Mouse (Mus musculus): ENCODE measurements around the gene Morf4l1. TPM values are rescaled to one million over a fixed set of nuclear protein-coding genes. Genes with fewer than 3 reads are reported as not detected.

Gene Morf4l1
- total and polyA plus RNA-seq, 2 experiments from 2014 or later = 92.5 to 293 TPM

DNA sequence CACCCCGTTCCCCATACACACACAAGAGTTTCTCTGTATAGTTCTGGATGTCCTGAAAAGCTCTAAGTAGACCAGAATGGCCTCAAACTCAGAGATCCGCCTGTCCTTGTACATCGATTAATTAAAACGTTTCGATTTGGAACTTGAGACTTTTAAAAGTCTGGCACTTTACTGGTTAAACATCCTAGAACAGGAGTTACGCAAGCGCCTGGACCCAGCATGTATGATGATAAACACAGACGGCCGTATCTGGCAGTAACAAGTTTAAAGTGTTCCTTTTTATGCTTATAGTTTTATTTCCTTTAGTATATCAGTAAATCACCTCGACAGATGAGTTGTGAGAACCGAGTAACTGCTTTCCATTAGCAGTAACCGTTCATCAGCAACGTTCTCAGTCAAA lies 1.4 kb downstream of the Morf4l1 start:
- DNase-seq (ENCODE audit: low spot score) (no peak), ATAC-seq (ENCODE audit: insufficient read depth, low read depth) (no peak)
- no peaks in the 10 kb centered on the region for H3K27me3 ChIP-seq (ENCODE audit: control insufficient read depth, insufficient read depth, low read length)
- WGBS = under 1% methylated on average over 13 of the region's 13 CpGs
- H3K36me3 ChIP-seq (replicated peaks; ENCODE audit: control insufficient read depth, insufficient read depth, low read length) = peaks cover 14% of the 10 kb centered on the region; the same call in 1 of the 2 replicates
- H3K4me2 ChIP-seq (ENCODE audit: low read depth, low read length) = peak overlapping the region; percentile 89
- peaks cover 18% of the 10 kb centered on the region for H3K4me1 ChIP-seq (ENCODE audit: control insufficient read depth, insufficient read depth)
- no peak for TF ChIP-seq EP300 (IDR thresholded peaks at IDR 0.05; ENCODE audit: low read depth)
- TF ChIP-seq CTCF (IDR thresholded peaks at IDR 0.05; ENCODE audit: low read depth) = no peak
- peak overlapping the region; percentile 95 for H3K9ac ChIP-seq (replicated peaks; ENCODE audit: low read depth, low read length)
- peak overlapping the region; percentile 97 for H3K4me3 ChIP-seq (ENCODE audit: low read depth, low read length)
- H3K9me3 ChIP-seq (replicated peaks; ENCODE audit: control insufficient read depth, low read length) = no peaks in the 10 kb centered on the region
- H3K27ac ChIP-seq (ENCODE audit: low read depth) = peak overlapping the region; percentile 100

DNA sequence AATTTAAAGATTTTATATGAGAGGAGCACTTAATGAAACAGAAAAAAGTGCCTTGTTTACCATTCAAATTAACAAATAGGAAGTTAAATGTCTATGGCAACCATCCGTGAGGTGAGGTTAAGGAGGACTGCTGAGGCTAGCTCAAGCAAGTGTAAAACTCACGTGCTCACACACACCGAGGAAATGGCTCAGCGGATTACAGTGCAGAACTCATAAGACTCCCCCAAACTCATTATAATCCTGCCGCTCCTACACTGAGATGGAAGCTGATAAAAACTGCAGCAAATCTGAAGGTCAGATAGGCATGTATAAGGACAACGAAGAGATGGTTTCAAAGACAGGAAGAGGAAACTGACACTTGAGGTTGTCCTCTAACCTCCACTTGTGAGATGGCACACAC lies 5.2 kb downstream of the Morf4l1 start:
- H3K36me3 ChIP-seq (replicated peaks; ENCODE audit: control insufficient read depth, insufficient read depth, low read length) = peaks cover 24% of the 10 kb centered on the region
- H3K4me1 ChIP-seq (ENCODE audit: control insufficient read depth, insufficient read depth) = peaks cover 18% of the 10 kb centered on the region
- TF ChIP-seq EP300 (IDR thresholded peaks at IDR 0.05; ENCODE audit: low read depth) (no peak), CTCF (IDR thresholded peaks at IDR 0.05; ENCODE audit: low read depth) (no peak)
- no peak overlapping the region for H3K9ac ChIP-seq (replicated peaks; ENCODE audit: low read depth, low read length)
- no peak overlapping the region for H3K4me2 ChIP-seq (ENCODE audit: low read depth, low read length)
- 46% methylated on average over 6 of the region's 6 CpGs for WGBS
- H3K27ac ChIP-seq (ENCODE audit: low read depth) = no peak overlapping the region
- no peak for ATAC-seq (ENCODE audit: insufficient read depth, low read depth)
- no peaks in the 10 kb centered on the region for H3K9me3 ChIP-seq (replicated peaks; ENCODE audit: control insufficient read depth, low read length)
- DNase-seq (ENCODE audit: low spot score) = no peak
- no peaks in the 10 kb centered on the region for H3K27me3 ChIP-seq (ENCODE audit: control insufficient read depth, insufficient read depth, low read length)
- no peak overlapping the region for H3K4me3 ChIP-seq (ENCODE audit: low read depth, low read length)

DNA sequence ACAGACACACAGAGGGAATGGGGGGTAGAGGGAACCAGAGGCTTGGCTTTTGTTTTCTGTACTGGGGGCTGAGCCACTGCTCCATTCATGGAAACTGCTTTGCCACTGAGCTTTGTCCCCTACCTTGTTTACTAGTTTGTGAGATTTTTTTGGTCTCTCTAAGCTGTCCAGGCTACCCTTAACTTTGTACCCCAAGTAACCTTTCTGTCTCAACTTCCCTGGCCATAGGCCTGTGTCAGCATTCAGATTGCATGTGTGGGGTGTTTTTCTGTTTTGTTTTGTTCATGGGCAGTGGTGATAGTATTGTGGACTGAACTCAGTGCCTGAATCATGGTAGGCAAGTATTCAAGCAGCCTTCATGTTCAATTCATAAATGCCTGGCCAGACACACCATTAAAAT lies 6.3 kb downstream of the Morf4l1 start:
- Histone ChIP-seq H3K4me1 (ENCODE audit: control insufficient read depth, insufficient read depth) (peaks cover 18% of the 10 kb centered on the region), H3K4me3 (ENCODE audit: low read depth, low read length) (no peak overlapping the region), H3K9me3 (replicated peaks; ENCODE audit: control insufficient read depth, low read length) (no peaks in the 10 kb centered on the region), H3K4me2 (ENCODE audit: low read depth, low read length) (no peak overlapping the region), H3K9ac (replicated peaks; ENCODE audit: low read depth, low read length) (no peak overlapping the region), H3K27ac (ENCODE audit: low read depth) (no peak overlapping the region), H3K27me3 (ENCODE audit: control insufficient read depth, insufficient read depth, low read length) (no peaks in the 10 kb centered on the region), H3K36me3 (replicated peaks; ENCODE audit: control insufficient read depth, insufficient read depth, low read length) (peaks cover 35% of the 10 kb centered on the region)
- TF ChIP-seq EP300 (IDR thresholded peaks at IDR 0.05; ENCODE audit: low read depth) (no peak), CTCF (IDR thresholded peaks at IDR 0.05; ENCODE audit: low read depth) (no peak)
- ATAC-seq (ENCODE audit: insufficient read depth, low read depth) (no peak), DNase-seq (ENCODE audit: low spot score) (no peak)

DNA sequence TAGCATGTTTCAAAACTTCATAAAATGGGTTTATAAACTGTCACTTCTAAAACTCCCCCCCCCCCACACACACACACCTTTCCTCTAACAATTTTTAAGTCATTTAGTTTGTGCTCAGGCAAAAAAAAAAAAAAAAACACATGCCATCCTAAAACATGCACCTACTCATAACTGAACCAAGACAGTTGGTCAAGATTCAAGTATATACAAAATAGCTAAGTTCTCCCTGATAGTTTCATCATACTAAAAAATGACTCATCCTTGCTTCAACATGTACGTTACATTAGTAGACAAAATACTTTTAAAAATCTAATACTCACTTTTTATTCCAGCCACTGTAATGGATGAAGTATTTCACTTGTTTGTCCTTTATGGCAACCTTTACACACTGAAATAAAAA lies 7.7 kb downstream of the Morf4l1 start:
- TF ChIP-seq EP300 (IDR thresholded peaks at IDR 0.05; ENCODE audit: low read depth) (no peak), CTCF (IDR thresholded peaks at IDR 0.05; ENCODE audit: low read depth) (no peak)
- no peak overlapping the region for H3K4me3 ChIP-seq (ENCODE audit: low read depth, low read length)
- H3K4me1 ChIP-seq (ENCODE audit: control insufficient read depth, insufficient read depth) = peaks cover 8% of the 10 kb centered on the region; the same call in 1 of the 2 replicates
- peaks cover 46% of the 10 kb centered on the region for H3K36me3 ChIP-seq (replicated peaks; ENCODE audit: control insufficient read depth, insufficient read depth, low read length)
- H3K27me3 ChIP-seq (ENCODE audit: control insufficient read depth, insufficient read depth, low read length) = no peaks in the 10 kb centered on the region
- no peak overlapping the region for H3K27ac ChIP-seq (ENCODE audit: low read depth)
- H3K9ac ChIP-seq (replicated peaks; ENCODE audit: low read depth, low read length) = no peak overlapping the region
- 77% methylated on average over 1 of the region's 1 CpGs for WGBS
- no peaks in the 10 kb centered on the region for H3K9me3 ChIP-seq (replicated peaks; ENCODE audit: control insufficient read depth, low read length)
- no peak for DNase-seq (ENCODE audit: low spot score)
- H3K4me2 ChIP-seq (ENCODE audit: low read depth, low read length) = no peak overlapping the region
- ATAC-seq (ENCODE audit: insufficient read depth, low read depth) = no peak

- Histone ChIP-seq H3K4me1 (ENCODE audit: control insufficient read depth, insufficient read depth) (no peaks in the 10 kb centered on the region), H3K36me3 (replicated peaks; ENCODE audit: control insufficient read depth, insufficient read depth, low read length) (peaks cover 60% of the 10 kb centered on the region), H3K9me3 (replicated peaks; ENCODE audit: control insufficient read depth, low read length) (no peaks in the 10 kb centered on the region), H3K4me3 (ENCODE audit: low read depth, low read length) (no peak overlapping the region), H3K4me2 (ENCODE audit: low read depth, low read length) (no peak overlapping the region), H3K9ac (replicated peaks; ENCODE audit: low read depth, low read length) (no peak overlapping the region), H3K27me3 (ENCODE audit: control insufficient read depth, insufficient read depth, low read length) (no peaks in the 10 kb centered on the region), H3K27ac (ENCODE audit: low read depth) (no peak overlapping the region)
- no peak for ATAC-seq (ENCODE audit: insufficient read depth, low read depth)
- WGBS = 88% methylated on average over 1 of the region's 1 CpGs
- DNase-seq (ENCODE audit: low spot score) = no peak
- no peak for TF ChIP-seq EP300 (IDR thresholded peaks at IDR 0.05; ENCODE audit: low read depth)
- TF ChIP-seq CTCF (IDR thresholded peaks at IDR 0.05; ENCODE audit: low read depth) = no peak
Measured at GRCm38 (mm10) chr9:90105462-90105861, 9.1 kb downstream of the Morf4l1 start.

GRCm38 (mm10) chr9:90100760-90101159 lies 13.8 kb downstream of the Morf4l1 start:
- Histone ChIP-seq H3K4me3 (ENCODE audit: low read depth, low read length) (no peak overlapping the region), H3K9ac (replicated peaks; ENCODE audit: low read depth, low read length) (no peak overlapping the region), H3K4me2 (ENCODE audit: low read depth, low read length) (no peak overlapping the region), H3K27me3 (ENCODE audit: control insufficient read depth, insufficient read depth, low read length) (no peaks in the 10 kb centered on the region), H3K9me3 (replicated peaks; ENCODE audit: control insufficient read depth, low read length) (no peaks in the 10 kb centered on the region), H3K4me1 (ENCODE audit: control insufficient read depth, insufficient read depth) (no peaks in the 10 kb centered on the region), H3K36me3 (replicated peaks; ENCODE audit: control insufficient read depth, insufficient read depth, low read length) (peaks cover 86% of the 10 kb centered on the region), H3K27ac (ENCODE audit: low read depth) (no peak overlapping the region)
- no peak for DNase-seq (ENCODE audit: low spot score)
- no peak for ATAC-seq (ENCODE audit: insufficient read depth, low read depth)
- TF ChIP-seq CTCF (IDR thresholded peaks at IDR 0.05; ENCODE audit: low read depth) (peak; percentile 50), EP300 (IDR thresholded peaks at IDR 0.05; ENCODE audit: low read depth) (no peak)
- WGBS = 54% methylated on average over 2 of the region's 2 CpGs
